In the genomic region with DNA sequence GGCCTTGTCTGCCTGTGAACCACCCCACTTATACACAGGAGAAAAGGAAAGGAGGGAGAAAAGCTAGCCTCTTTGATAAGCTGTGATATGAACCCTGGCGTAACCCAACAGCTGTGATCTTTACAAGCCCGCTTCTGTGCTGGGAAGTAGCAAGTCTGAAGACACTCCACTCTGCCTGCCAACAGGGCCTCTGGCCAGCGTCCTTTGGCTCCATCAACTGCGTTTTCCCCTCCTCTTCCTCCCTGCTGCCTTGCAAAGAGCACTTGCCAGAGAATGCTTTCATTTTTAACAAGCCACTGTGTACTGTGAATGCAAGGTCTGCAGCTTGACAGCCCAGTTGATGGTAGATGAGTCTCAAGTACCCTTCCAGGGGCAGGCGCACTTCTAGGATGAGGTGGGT, we compare ENCODE assay signal across 9 mouse cellular contexts. TPM values are rescaled to one million over a fixed set of nuclear protein-coding genes. Genes with fewer than 3 reads are reported as not detected.
DNase-seq lines count a peak whose midpoint lies in the region; ATAC-seq lines count a peak whose summit lies in the region.
"Had no signal": no experiment of that assay in that cellular context is flagged by ENCODE, and none has a peak within 500 bp of the region (broad histone marks: within the 10 kb centered on the region; RNA-seq: fewer than 3 reads in every experiment).

No protein-coding gene starts in this region.

- no peaks in the 10 kb centered on the region for H3K36me3 ChIP-seq in stomach, embryonic 16.5 days (ENCODE audit: control insufficient read depth, insufficient read depth, low read length)

- peak; percentile 50 for DNase-seq in cerebellum, adult 18-20 months
- DNase-seq in cerebellum, adult 8-10 months = no peak
- DNase-seq in ovary, adult 18-20 months (ENCODE audit: low spot score) = peak; percentile 56
- DNase-seq in ovary, postnatal 10 days (ENCODE audit: low spot score) = no peak
- peak; percentile 89 to 90 for DNase-seq in heart, postnatal 10 days
- DNase-seq in left cerebral cortex, postnatal 4 days = peak; percentile 75

- H3K4me1 ChIP-seq in stomach, embryonic 16.5 days (ENCODE audit: control insufficient read depth, insufficient read depth, low read length) = no peaks in the 10 kb centered on the region

- no peak overlapping the region for H3K27ac ChIP-seq in stomach, embryonic 16.5 days (ENCODE audit: low read length)

- no peak overlapping the region for H3K4me3 ChIP-seq in stomach, embryonic 16.5 days (replicated peaks; ENCODE audit: low read length)
- H3K4me3 ChIP-seq: myocyte had no signal

- no peak overlapping the region for H3K4me2 ChIP-seq in stomach, embryonic 16.5 days (ENCODE audit: low read depth, low read length)

- H3K9me3 ChIP-seq in stomach, embryonic 16.5 days (replicated peaks; ENCODE audit: control insufficient read depth, low read length) = no peaks in the 10 kb centered on the region

- ATAC-seq in stomach, embryonic 16.5 days (ENCODE audit: insufficient read depth, low FRiP score) = peak; percentile 13; the same call in 1 of the 2 replicates
- no peak for ATAC-seq in CD4-positive, CD25-positive, alpha-beta regulatory T cell, adult 4 months

- no peaks in the 10 kb centered on the region for H3K27me3 ChIP-seq in stomach, embryonic 16.5 days (ENCODE audit: control insufficient read depth, insufficient read depth, low read length)

- intact Hi-C loops in heart, postnatal 10 days (cut with DNase I) = no loop called here
- intact Hi-C loops in left cerebral cortex, postnatal 4 days (cut with DNase I) = no loop called here

- no peak overlapping the region for H3K9ac ChIP-seq in stomach, embryonic 16.5 days (ENCODE audit: low read length)

- WGBS in stomach, embryonic 16.5 days = 65% methylated on average over 5 of the region's 5 CpGs

RNA-seq across cellular contexts. Expression of a gene that starts 33.5 kb away (rescaled TPM):
- total RNA-seq in heart, postnatal 10 days (2021) = 10 to 100 TPM; 36.2 to 39.6 TPM
- total RNA-seq in left cerebral cortex, postnatal 4 days (2021) = 100 to 1,000 TPM; 315 to 327 TPM
- polyA plus RNA-seq in stomach, embryonic 16.5 days (2015; fragmentation: Nextera tagmentation; extraction: Ambion mirVana) = 7.0 and 8.2 TPM in 2 replicates
- polyA plus RNA-seq in CD4-positive, CD25-positive, alpha-beta regulatory T cell, adult 4 months (2017; shearing (Covaris generic)) = not detected

Comparison
In these comparisons a context has a peak if more than half of its experiments do, and no peak if none do; other contexts are left out.
1. DNase-seq: peak in cerebellum, adult 18-20 months (2 of 2), ovary, adult 18-20 months (single experiment), heart, postnatal 10 days (2 of 2) and left cerebral cortex, postnatal 4 days (single experiment); none in cerebellum, adult 8-10 months (single experiment) and ovary, postnatal 10 days (single experiment).
2. RNA of a gene that starts 33.5 kb away (total RNA-seq): 315 to 327 TPM in left cerebral cortex, postnatal 4 days; 36.2 to 39.6 TPM in heart, postnatal 10 days; every median in the first group is over 4 times any median in the second.